Mouse (Mus musculus) liver, embryonic 14.5 days (tissue): ENCODE data around the gene Vmn1r184.
"Not testable (repeated sequence)": the region's sequence is repeated elsewhere in the genome, so short reads cannot be mapped to it uniquely, and the experiment has no call there.

Experiments used
- CTCF ChIP-seq: IDR thresholded peaks from 2 replicates; pipeline ENCODE4 v1.5.1; 2016; ENCODE audit warnings: antibody characterized with exemption, low read depth, control low read depth
- EP300 ChIP-seq: IDR thresholded peaks from 2 replicates; pipeline ENCODE4 v1.6.1; 2016; ENCODE audit warnings: antibody characterized with exemption, low read depth

DNA sequence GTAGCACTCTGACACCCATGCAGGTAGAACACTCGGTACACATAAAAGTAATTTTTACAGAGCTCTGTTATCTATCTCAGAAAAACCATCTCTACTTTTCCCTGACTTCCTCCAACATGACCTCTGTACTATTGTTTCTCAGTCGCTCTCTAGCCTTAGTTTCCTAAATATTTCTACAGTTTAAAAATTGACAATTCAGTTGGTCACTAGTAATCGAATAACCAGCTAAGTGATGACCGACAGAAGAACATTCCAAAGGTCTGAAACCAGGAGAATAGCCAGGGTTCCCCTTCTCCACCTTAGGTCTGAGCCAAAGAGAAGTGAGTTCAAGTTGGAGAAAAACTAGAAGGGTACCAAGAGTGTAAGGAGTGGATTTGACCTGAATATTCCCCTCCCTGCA, 51.7 kb downstream of the Vmn1r184 start:
- TF ChIP-seq CTCF, EP300: not testable (repeated sequence)
